Comparison of ENCODE assay signal across 9 mouse cellular contexts in genomic region chr9:44799958-44800324, GRCm38 (mm10). TPM values are rescaled to one million over a fixed set of nuclear protein-coding genes. Genes with fewer than 3 reads are reported as not detected.
A peak's percentile ranks its signal among the peaks of the same experiment; 100 is the strongest.
DNase-seq lines count a peak whose midpoint lies in the region; ATAC-seq and TF ChIP-seq lines count a peak whose summit lies in the region.
"Had no signal": no experiment of that assay in that cellular context is flagged by ENCODE, and none has a peak within 500 bp of the region (broad histone marks: within the 10 kb centered on the region; RNA-seq: fewer than 3 reads in every experiment).

No protein-coding gene starts in this region.

- intact Hi-C loops in heart, postnatal 36 days (cut with DNase I): no loop called here

- TF ChIP-seq CTCF in bone marrow macrophage, adult 2 months (IDR thresholded peaks at IDR 0.05; ENCODE audit: low read depth, low read length): no peak

- no peak overlapping the region for H3K27ac ChIP-seq in heart, embryonic 15.5 days
- H3K27ac ChIP-seq in bone marrow macrophage, adult 2 months (ENCODE audit: insufficient read depth, low read depth, low read length): no peak overlapping the region
- peak overlapping the region; percentile 83; the same call in 1 of the 2 replicates for H3K27ac ChIP-seq in hindbrain, embryonic 13.5 days
- H3K27ac ChIP-seq in midbrain, embryonic 11.5 days (ENCODE audit: low read depth, low read length): no peak overlapping the region

- peaks cover 5% of the 10 kb centered on the region; the same call in 1 of the 2 replicates for H3K36me3 ChIP-seq in heart, embryonic 15.5 days
- peaks cover 4% of the 10 kb centered on the region for H3K36me3 ChIP-seq in hindbrain, embryonic 13.5 days
- H3K36me3 ChIP-seq in midbrain, embryonic 11.5 days (ENCODE audit: control insufficient read depth, insufficient read depth, low read length): peaks cover 4% of the 10 kb centered on the region; the same call in 1 of the 2 replicates

- WGBS in heart, embryonic 15.5 days: 40% methylated on average over 9 of the region's 9 CpGs
- WGBS in hindbrain, embryonic 13.5 days: 44% methylated on average over 9 of the region's 9 CpGs
- WGBS in midbrain, embryonic 11.5 days: 44% methylated on average over 9 of the region's 9 CpGs

- peak overlapping the region; percentile 76; the same call in 1 of the 2 replicates for H3K9ac ChIP-seq in heart, embryonic 15.5 days
- H3K9ac ChIP-seq in hindbrain, embryonic 13.5 days: peak overlapping the region; percentile 84
- peak overlapping the region; percentile 65 for H3K9ac ChIP-seq in midbrain, embryonic 11.5 days (ENCODE audit: low read length)

- H3K9me3 ChIP-seq in heart, embryonic 15.5 days (replicated peaks): no peaks in the 10 kb centered on the region
- H3K9me3 ChIP-seq in hindbrain, embryonic 13.5 days: no peaks in the 10 kb centered on the region
- H3K9me3 ChIP-seq in midbrain, embryonic 11.5 days (ENCODE audit: control insufficient read depth, low read length): no peaks in the 10 kb centered on the region

- no peak for ATAC-seq in heart, embryonic 15.5 days (replicated peaks; ENCODE audit: insufficient number of reproducible peaks, insufficient read depth, low FRiP score, low read depth)
- ATAC-seq in hindbrain, embryonic 13.5 days (ENCODE audit: low FRiP score): no peak
- ATAC-seq in midbrain, embryonic 11.5 days (ENCODE audit: low FRiP score): no peak

- DNase-seq in heart, postnatal 36 days: no peak
- no peak for DNase-seq in midbrain, embryonic 11.5 days (ENCODE audit: low spot score, missing footprints)
- no peak for DNase-seq in thymus, postnatal 36 days
- no peak for DNase-seq in frontal cortex, postnatal 10 days (ENCODE audit: low spot score in 2 of 2)
- DNase-seq in gastrocnemius, adult 8-10 months (ENCODE audit: low spot score in 2 of 2): no peak
- DNase-seq: cerebellum, adult 18-20 months had no signal

- H3K27me3 ChIP-seq in heart, embryonic 15.5 days: peaks cover 22% of the 10 kb centered on the region
- H3K27me3 ChIP-seq in hindbrain, embryonic 13.5 days: peaks cover 16% of the 10 kb centered on the region
- H3K27me3 ChIP-seq in midbrain, embryonic 11.5 days (ENCODE audit: control insufficient read depth, insufficient read depth, low read length): peaks cover 11% of the 10 kb centered on the region

- H3K4me2 ChIP-seq in heart, embryonic 15.5 days: peak overlapping the region; percentile 99
- H3K4me2 ChIP-seq in hindbrain, embryonic 13.5 days: peak overlapping the region; percentile 96
- H3K4me2 ChIP-seq in midbrain, embryonic 11.5 days: peak overlapping the region; percentile 62

- H3K4me3 ChIP-seq in heart, embryonic 15.5 days: peak overlapping the region; percentile 73
- peak overlapping the region; percentile 64; the same call in 1 of the 2 replicates for H3K4me3 ChIP-seq in bone marrow macrophage, adult 2 months (ENCODE audit: insufficient read depth, low read length)
- peak overlapping the region; percentile 61 for H3K4me3 ChIP-seq in hindbrain, embryonic 13.5 days
- peak overlapping the region; percentile 49 for H3K4me3 ChIP-seq in midbrain, embryonic 11.5 days (ENCODE audit: low read depth, low read length)

- TF ChIP-seq POLR2A in bone marrow macrophage, adult 2 months (IDR thresholded peaks at IDR 0.05; ENCODE audit: borderline replicate concordance, low read depth, low read length): no peak

- H3K4me1 ChIP-seq in heart, embryonic 15.5 days (replicated peaks): peaks cover 13% of the 10 kb centered on the region
- peaks cover 17% of the 10 kb centered on the region; the same call in 1 of the 2 replicates for H3K4me1 ChIP-seq in bone marrow macrophage, adult 2 months (ENCODE audit: control insufficient read depth, insufficient read depth, low read length)
- peaks cover 25% of the 10 kb centered on the region for H3K4me1 ChIP-seq in hindbrain, embryonic 13.5 days (replicated peaks)
- peaks cover 10% of the 10 kb centered on the region for H3K4me1 ChIP-seq in midbrain, embryonic 11.5 days (ENCODE audit: control insufficient read depth, insufficient read depth, low read length)

RNA-seq across cellular contexts. Expression of gene Tmem25, which starts 0.8 kb away (rescaled TPM):
- 2.1 and 2.8 TPM in 2 replicates for polyA plus RNA-seq in heart, embryonic 15.5 days (2015; fragmentation: Nextera tagmentation; extraction: Ambion mirVana)
- total RNA-seq in heart, postnatal 36 days (2021): 10 to 100 TPM in 1 of 2 experiments, 1 to 10 TPM in 1; 9.6 to 10.9 TPM
- polyA plus RNA-seq in bone marrow macrophage, adult 2 months (2012; ENCODE audit: insufficient read depth, insufficient read length, missing spikeins): 1.4 and 1.9 TPM in 2 replicates
- 10.9 and 12.7 TPM in 2 replicates for polyA plus RNA-seq in hindbrain, embryonic 13.5 days (2015; fragmentation: Nextera tagmentation; extraction: Ambion mirVana)
- 2.1 and 2.7 TPM in 2 replicates for polyA plus RNA-seq in midbrain, embryonic 11.5 days (2014; fragmentation: Nextera tagmentation; extraction: Ambion mirVana)
- total RNA-seq in gastrocnemius, adult 8-10 months (2022): 1 to 10 TPM; 4.3 to 7.7 (median 5.8) TPM

RNA-seq across cellular contexts. Expression of gene Ttc36, which starts 2.9 kb away (rescaled TPM):
- 0.30 and 1.1 TPM in 2 replicates for polyA plus RNA-seq in heart, embryonic 15.5 days (2015; fragmentation: Nextera tagmentation; extraction: Ambion mirVana)
- under 1 TPM in 1 of 2 experiments, not detected in 1; 0.41 TPM for total RNA-seq in heart, postnatal 36 days (2021)
- polyA plus RNA-seq in bone marrow macrophage, adult 2 months (2012; ENCODE audit: insufficient read depth, insufficient read length, missing spikeins): not detected in 2 replicates
- polyA plus RNA-seq in hindbrain, embryonic 13.5 days (2015; fragmentation: Nextera tagmentation; extraction: Ambion mirVana): 0.55 TPM in 1 of 2 replicates, not detected in the other
- polyA plus RNA-seq in midbrain, embryonic 11.5 days (2014; fragmentation: Nextera tagmentation; extraction: Ambion mirVana): not detected in 2 replicates
- under 1 TPM in 2 of 4 experiments, not detected in 2; 0.92 to 0.96 TPM for total RNA-seq in gastrocnemius, adult 8-10 months (2022)

RNA-seq across cellular contexts. Expression of gene Ift46, which starts 32.2 kb away (rescaled TPM):
- polyA plus RNA-seq in heart, embryonic 15.5 days (2015; fragmentation: Nextera tagmentation; extraction: Ambion mirVana): 54.3 and 66.6 TPM in 2 replicates
- total RNA-seq in heart, postnatal 36 days (2021): 10 to 100 TPM; 27.2 to 41.2 TPM
- 75.1 and 86.7 TPM in 2 replicates for polyA plus RNA-seq in bone marrow macrophage, adult 2 months (2012; ENCODE audit: insufficient read depth, insufficient read length, missing spikeins)
- polyA plus RNA-seq in hindbrain, embryonic 13.5 days (2015; fragmentation: Nextera tagmentation; extraction: Ambion mirVana): 158 and 163 TPM in 2 replicates
- 141 and 149 TPM in 2 replicates for polyA plus RNA-seq in midbrain, embryonic 11.5 days (2014; fragmentation: Nextera tagmentation; extraction: Ambion mirVana)
- 10 to 100 TPM; 18.0 to 33.4 (median 22.4) TPM for total RNA-seq in gastrocnemius, adult 8-10 months (2022)

RNA-seq across cellular contexts. Expression of gene Arcn1, which starts 32.3 kb away (rescaled TPM):
- 106 and 125 TPM in 2 replicates for polyA plus RNA-seq in heart, embryonic 15.5 days (2015; fragmentation: Nextera tagmentation; extraction: Ambion mirVana)
- total RNA-seq in heart, postnatal 36 days (2021): 10 to 100 TPM; 84.4 to 89.0 TPM
- polyA plus RNA-seq in bone marrow macrophage, adult 2 months (2012; ENCODE audit: insufficient read depth, insufficient read length, missing spikeins): 79.8 and 86.7 TPM in 2 replicates
- 142 and 143 TPM in 2 replicates for polyA plus RNA-seq in hindbrain, embryonic 13.5 days (2015; fragmentation: Nextera tagmentation; extraction: Ambion mirVana)
- 191 and 213 TPM in 2 replicates for polyA plus RNA-seq in midbrain, embryonic 11.5 days (2014; fragmentation: Nextera tagmentation; extraction: Ambion mirVana)
- 10 to 100 TPM; 73.3 to 85.5 (median 80.4) TPM for total RNA-seq in gastrocnemius, adult 8-10 months (2022)
